Mouse (Mus musculus): Measurements from ENCODE around the gene Cers3. TPM values are rescaled to one million over a fixed set of nuclear protein-coding genes. Genes with fewer than 3 reads are reported as not detected.

The Cers3 gene
- polyA plus RNA-seq, 1 experiment from 2014 or later, result 0.29 TPM

- Histone ChIP-seq H3K27me3 (no peaks in the 10 kb centered on the region), H3K27ac (no peak overlapping the region), H3K4me1 (replicated peaks) (no peaks in the 10 kb centered on the region), H3K9ac (no peak overlapping the region), H3K4me3 (no peak overlapping the region), H3K9me3 (no peaks in the 10 kb centered on the region), H3K36me3 (no peaks in the 10 kb centered on the region), H3K4me2 (no peak overlapping the region)
- 65% methylated on average over 9 of the region's 9 CpGs for WGBS
- no peak for ATAC-seq (ENCODE audit: low FRiP score)
These were observed 69.4 kb downstream of the Cers3 start for GRCm38 (mm10) chr7:66812737-66813136.

- H3K9ac ChIP-seq, result no peak overlapping the region
- H3K9me3 ChIP-seq, result no peaks in the 10 kb centered on the region
- no peaks in the 10 kb centered on the region for H3K27me3 ChIP-seq
- ATAC-seq (ENCODE audit: low FRiP score), result no peak
- 77% methylated on average over 1 of the region's 1 CpGs for WGBS
- H3K27ac ChIP-seq, result no peak overlapping the region
- no peak overlapping the region for H3K4me2 ChIP-seq
- H3K36me3 ChIP-seq, result no peaks in the 10 kb centered on the region
- H3K4me1 ChIP-seq (replicated peaks), result no peaks in the 10 kb centered on the region
- H3K4me3 ChIP-seq, result no peak overlapping the region
These were observed 69.9 kb downstream of the Cers3 start for GRCm38 (mm10) chr7:66813172-66813571.

GRCm38 (mm10) chr7:66815526-66815925, 72.2 kb downstream of the Cers3 start:
- Histone ChIP-seq H3K4me1 (replicated peaks) (no peaks in the 10 kb centered on the region), H3K36me3 (no peaks in the 10 kb centered on the region), H3K9ac (no peak overlapping the region), H3K4me2 (no peak overlapping the region), H3K4me3 (no peak overlapping the region), H3K9me3 (no peaks in the 10 kb centered on the region), H3K27me3 (no peaks in the 10 kb centered on the region), H3K27ac (no peak overlapping the region)
- ATAC-seq (ENCODE audit: low FRiP score), result no peak
- 86% methylated on average over 6 of the region's 6 CpGs for WGBS

GRCm38 (mm10) chr7:66820034-66820433, 76.7 kb downstream of the Cers3 start:
- Histone ChIP-seq H3K9ac (no peak overlapping the region), H3K36me3 (no peaks in the 10 kb centered on the region), H3K4me2 (no peak overlapping the region), H3K9me3 (no peaks in the 10 kb centered on the region), H3K27ac (no peak overlapping the region), H3K4me3 (no peak overlapping the region), H3K4me1 (replicated peaks) (no peaks in the 10 kb centered on the region), H3K27me3 (no peaks in the 10 kb centered on the region)
- WGBS, result 25% methylated on average over 6 of the region's 6 CpGs
- ATAC-seq (ENCODE audit: low FRiP score), result no peak

GRCm38 (mm10) chr7:66830803-66831202, 87.5 kb downstream of the Cers3 start:
- Histone ChIP-seq H3K4me1 (replicated peaks) (no peaks in the 10 kb centered on the region; the same call in 1 of the 2 replicates), H3K27me3 (no peaks in the 10 kb centered on the region), H3K9me3 (no peaks in the 10 kb centered on the region), H3K27ac (no peak overlapping the region), H3K4me2 (no peak overlapping the region), H3K36me3 (no peaks in the 10 kb centered on the region), H3K9ac (no peak overlapping the region), H3K4me3 (no peak overlapping the region)
- ATAC-seq (ENCODE audit: low FRiP score), result no peak
- WGBS, result 82% methylated on average over 5 of the region's 5 CpGs

- Histone ChIP-seq H3K27me3 (0 out of 2 replicates have a peak, but pooled peaks cover 2% of the 10 kb centered on the region), H3K4me3 (no peak overlapping the region), H3K36me3 (no peaks in the 10 kb centered on the region), H3K9ac (no peak overlapping the region), H3K4me2 (no peak overlapping the region), H3K4me1 (replicated peaks) (no peaks in the 10 kb centered on the region; the same call in 1 of the 2 replicates), H3K27ac (no peak overlapping the region), H3K9me3 (no peaks in the 10 kb centered on the region)
- no peak for ATAC-seq (ENCODE audit: low FRiP score)
- WGBS, result 76% methylated on average over 5 of the region's 5 CpGs
These were observed 88.0 kb downstream of the Cers3 start for GRCm38 (mm10) chr7:66831295-66831694.

- Histone ChIP-seq H3K4me1 (replicated peaks) (peaks cover 15% of the 10 kb centered on the region), H3K27ac (peak within 1 kb of the TSS; percentile 79), H3K4me2 (peak within 1 kb of the TSS; percentile 97), H3K36me3 (no peaks in the 10 kb centered on the region), H3K27me3 (peaks cover 36% of the 10 kb centered on the region), H3K9ac (peak within 1 kb of the TSS; percentile 79), H3K4me3 (peak within 1 kb of the TSS; percentile 69), H3K9me3 (no peaks in the 10 kb centered on the region)
- peak; percentile 98 for ATAC-seq (ENCODE audit: low FRiP score)
- under 1% methylated on average over 30 of the region's 30 CpGs for WGBS
These were observed 96.2 kb downstream of the Cers3 start, which contains the start of gene Adamts17 for GRCm38 (mm10) chr7:66839463-66840007. Gene Adamts17, plus strand, starts transcription at chr7:66839735.

GRCm38 (mm10) chr7:66840008-66840719, 96.9 kb downstream of the Cers3 start:
- Histone ChIP-seq H3K27me3 (peaks cover 36% of the 10 kb centered on the region), H3K9me3 (no peaks in the 10 kb centered on the region), H3K4me2 (peak overlapping the region; percentile 97), H3K27ac (peak overlapping the region; percentile 79), H3K4me3 (peak overlapping the region; percentile 69), H3K9ac (peak overlapping the region; percentile 79), H3K4me1 (replicated peaks) (peaks cover 15% of the 10 kb centered on the region), H3K36me3 (no peaks in the 10 kb centered on the region)
- WGBS, result under 1% methylated on average over 62 of the region's 76 CpGs
- ATAC-seq (ENCODE audit: low FRiP score), result peak; percentile 72

- WGBS, result 78% methylated on average over 7 of the region's 7 CpGs
- peaks cover 15% of the 10 kb centered on the region for H3K4me1 ChIP-seq (replicated peaks)
These were observed 97.9 kb downstream of the Cers3 start for GRCm38 (mm10) chr7:66841165-66841564.

GRCm38 (mm10) chr7:66842021-66842420, 98.7 kb downstream of the Cers3 start:
- no peak overlapping the region for H3K27ac ChIP-seq
- WGBS, result 59% methylated on average over 10 of the region's 10 CpGs
- H3K9ac ChIP-seq, result no peak overlapping the region
- no peak overlapping the region for H3K4me3 ChIP-seq
- no peak overlapping the region for H3K4me2 ChIP-seq
- H3K27me3 ChIP-seq, result peaks cover 36% of the 10 kb centered on the region
- peaks cover 15% of the 10 kb centered on the region for H3K4me1 ChIP-seq (replicated peaks)
- no peaks in the 10 kb centered on the region for H3K36me3 ChIP-seq
- no peak for ATAC-seq (ENCODE audit: low FRiP score)
- no peaks in the 10 kb centered on the region for H3K9me3 ChIP-seq

More at GRCm38 (mm10) chr7:66841165-66841564, 97.9 kb downstream of the Cers3 start:
- no peaks in the 10 kb centered on the region for H3K9me3 ChIP-seq
- H3K27me3 ChIP-seq, result peaks cover 38% of the 10 kb centered on the region
- peak overlapping the region; percentile 79; the same call in 1 of the 2 replicates for H3K9ac ChIP-seq
- ATAC-seq (ENCODE audit: low FRiP score), result no peak
- H3K4me2 ChIP-seq, result peak overlapping the region; percentile 97
- H3K27ac ChIP-seq, result no peak overlapping the region
- peak overlapping the region; percentile 69 for H3K4me3 ChIP-seq
- no peaks in the 10 kb centered on the region for H3K36me3 ChIP-seq

GRCm38 (mm10) chr7:66843846-66844245, 100.5 kb downstream of the Cers3 start:
- Histone ChIP-seq H3K27me3 (peaks cover 24% of the 10 kb centered on the region), H3K9me3 (no peaks in the 10 kb centered on the region), H3K27ac (no peak overlapping the region), H3K4me3 (no peak overlapping the region), H3K36me3 (no peaks in the 10 kb centered on the region), H3K4me2 (no peak overlapping the region), H3K9ac (no peak overlapping the region), H3K4me1 (replicated peaks) (peaks cover 15% of the 10 kb centered on the region)
- ATAC-seq (ENCODE audit: low FRiP score), result no peak
- WGBS, result 70% methylated on average over 2 of the region's 2 CpGs

- Histone ChIP-seq H3K27ac (no peak overlapping the region), H3K9me3 (no peaks in the 10 kb centered on the region), H3K4me2 (no peak overlapping the region), H3K9ac (no peak overlapping the region), H3K4me3 (no peak overlapping the region), H3K36me3 (no peaks in the 10 kb centered on the region), H3K4me1 (replicated peaks) (peaks cover 1% of the 10 kb centered on the region; the same call in 1 of the 2 replicates), H3K27me3 (peaks cover 13% of the 10 kb centered on the region)
- 79% methylated on average over 6 of the region's 6 CpGs for WGBS
- no peak for ATAC-seq (ENCODE audit: low FRiP score)
These were observed 103.3 kb downstream of the Cers3 start for GRCm38 (mm10) chr7:66846582-66846981.

- no peaks in the 10 kb centered on the region for H3K36me3 ChIP-seq
- H3K27ac ChIP-seq, result no peak overlapping the region
- peaks cover 6% of the 10 kb centered on the region; the same call in 1 of the 2 replicates for H3K27me3 ChIP-seq
- H3K4me1 ChIP-seq (replicated peaks), result no peaks in the 10 kb centered on the region
- no peak overlapping the region for H3K4me2 ChIP-seq
- no peak overlapping the region for H3K4me3 ChIP-seq
- no peak for ATAC-seq (ENCODE audit: low FRiP score)
- WGBS, result 90% methylated on average over 9 of the region's 9 CpGs
- no peaks in the 10 kb centered on the region for H3K9me3 ChIP-seq
- H3K9ac ChIP-seq, result no peak overlapping the region
These were observed 104.0 kb downstream of the Cers3 start for GRCm38 (mm10) chr7:66847299-66847698.
